Mouse (Mus musculus) midbrain, embryonic 13.5 days (tissue): Measurements from ENCODE around the gene Ppt2. TPM values are rescaled to one million over a fixed set of nuclear protein-coding genes. Genes with fewer than 3 reads are reported as not detected.

ENCODE experiments used
- ATAC-seq: fragments of 200-750 bp; cut with Nextera tagmentation; 2 replicates; pipeline ENCODE4 v1.8.0; 2017; ENCODE audit warnings: mild to moderate bottlenecking, moderate TSS enrichment, moderate library complexity
- H3K27ac ChIP-seq: fragments of 300-500 bp; sonication (generic); 2 replicates; pipeline ENCODE4 v1.5.1; 2015; ENCODE audit warnings: inconsistent platforms, mild to moderate bottlenecking, moderate library complexity
- H3K27me3 ChIP-seq: fragments of 300-500 bp; sonication (generic); 2 replicates; pipeline ENCODE4 v1.6.1; 2015; ENCODE audit warnings: mild to moderate bottlenecking, inconsistent platforms
- H3K36me3 ChIP-seq: fragments of 300-500 bp; sonication (generic); 2 replicates; pipeline ENCODE4 v1.6.1; 2015; ENCODE audit warnings: mild to moderate bottlenecking, inconsistent platforms
- H3K4me1 ChIP-seq: fragments of 300-500 bp; sonication (generic); replicated peaks from 2 replicates; pipeline ENCODE4 v1.6.1; 2015; ENCODE audit warnings: inconsistent platforms
- H3K4me2 ChIP-seq: fragments of 300-500 bp; sonication (generic); replicated peaks from 2 replicates; pipeline ENCODE4 v1.6.1; 2015; ENCODE audit warnings: moderate library complexity, mild to moderate bottlenecking, inconsistent platforms
- H3K4me3 ChIP-seq: fragments of 300-500 bp; sonication (generic); replicated peaks from 2 replicates; pipeline ENCODE4 v1.5.1; 2015; ENCODE audit warnings: mild to moderate bottlenecking, inconsistent platforms
- H3K9ac ChIP-seq: fragments of 300-500 bp; sonication (generic); replicated peaks from 2 replicates; pipeline ENCODE4 v1.6.1; 2015; ENCODE audit warnings: mild to moderate bottlenecking, inconsistent platforms
- H3K9me3 ChIP-seq: fragments of 300-500 bp; sonication (generic); 2 replicates; pipeline ENCODE4 v1.6.1; 2016; ENCODE audit warnings: mild to moderate bottlenecking, inconsistent platforms
- WGBS: fragments of 180-500 bp; shearing (Covaris S2); methylation state at CpG from one replicate; pipeline ENCODE4 v1.1.7; 2015; 5-methylcytosine and 5-hydroxymethylcytosine counted together
- polyA plus RNA-seq: library from polyadenylated mRNA; unstranded; fragments of >200 nt; fragmentation: Nextera tagmentation; extraction: Ambion mirVana; gene quantifications from 2 replicates; pipeline ENCODE4 v1.2.1, GENCODE M21; 2015

The Ppt2 gene
- polyA plus RNA-seq, 1 experiment from 2014 or later, result 23.3 TPM

- 82% methylated on average over 8 of the region's 8 CpGs for WGBS
- peaks cover 6% of the 10 kb centered on the region; the same call in 1 of the 2 replicates for H3K4me1 ChIP-seq
- H3K36me3 ChIP-seq, result no peaks in the 10 kb centered on the region
- no peak overlapping the region for H3K4me2 ChIP-seq
- no peak for ATAC-seq
- no peak overlapping the region for H3K4me3 ChIP-seq
- no peaks in the 10 kb centered on the region for H3K9me3 ChIP-seq
- peaks cover 41% of the 10 kb centered on the region for H3K27me3 ChIP-seq
- H3K9ac ChIP-seq, result no peak overlapping the region
- no peak overlapping the region for H3K27ac ChIP-seq
Measured at GRCm38 (mm10) chr17:34662978-34663377, 34.7 kb upstream of the Ppt2 start.

GRCm38 (mm10) chr17:34662468-34662867 lies 34.2 kb upstream of the Ppt2 start:
- Histone ChIP-seq H3K4me3 (no peak overlapping the region), H3K4me2 (no peak overlapping the region), H3K27ac (no peak overlapping the region), H3K9ac (no peak overlapping the region), H3K4me1 (peaks cover 6% of the 10 kb centered on the region; the same call in 1 of the 2 replicates), H3K27me3 (peaks cover 41% of the 10 kb centered on the region), H3K9me3 (no peaks in the 10 kb centered on the region), H3K36me3 (no peaks in the 10 kb centered on the region)
- WGBS, result 94% methylated on average over 1 of the region's 1 CpGs
- no peak for ATAC-seq

- Histone ChIP-seq H3K9me3 (no peaks in the 10 kb centered on the region), H3K4me2 (peak overlapping the region; percentile 22), H3K4me1 (peaks cover 6% of the 10 kb centered on the region), H3K9ac (no peak overlapping the region), H3K36me3 (no peaks in the 10 kb centered on the region), H3K27ac (no peak overlapping the region), H3K27me3 (peaks cover 41% of the 10 kb centered on the region), H3K4me3 (no peak overlapping the region)
- ATAC-seq, result no peak
- 10% methylated on average over 19 of the region's 19 CpGs for WGBS
Measured at GRCm38 (mm10) chr17:34661121-34661591, 32.8 kb upstream of the Ppt2 start.

GRCm38 (mm10) chr17:34660259-34660820 lies 32.0 kb upstream of the Ppt2 start:
- Histone ChIP-seq H3K4me3 (no peak overlapping the region), H3K27ac (no peak overlapping the region), H3K4me2 (no peak overlapping the region), H3K27me3 (peaks cover 41% of the 10 kb centered on the region), H3K9me3 (no peaks in the 10 kb centered on the region), H3K36me3 (0 out of 2 replicates have a peak, but pooled peaks cover under 1% of the 10 kb centered on the region), H3K9ac (no peak overlapping the region), H3K4me1 (peaks cover 6% of the 10 kb centered on the region)
- 42% methylated on average over 11 of the region's 11 CpGs for WGBS
- no peak for ATAC-seq

GRCm38 (mm10) chr17:34659897-34660214 lies 31.5 kb upstream of the Ppt2 start:
- ATAC-seq, result no peak
- Histone ChIP-seq H3K27ac (no peak overlapping the region), H3K9ac (no peak overlapping the region), H3K4me3 (no peak overlapping the region), H3K9me3 (no peaks in the 10 kb centered on the region), H3K4me1 (peaks cover 6% of the 10 kb centered on the region), H3K36me3 (peaks cover 5% of the 10 kb centered on the region; the same call in 1 of the 2 replicates), H3K27me3 (peaks cover 41% of the 10 kb centered on the region), H3K4me2 (no peak overlapping the region)
- 74% methylated on average over 3 of the region's 3 CpGs for WGBS

- no peak overlapping the region for H3K27ac ChIP-seq
- no peak overlapping the region for H3K4me3 ChIP-seq
- H3K4me1 ChIP-seq, result peaks cover 6% of the 10 kb centered on the region
- no peak overlapping the region for H3K4me2 ChIP-seq
- peaks cover 41% of the 10 kb centered on the region for H3K27me3 ChIP-seq
- H3K9me3 ChIP-seq, result no peaks in the 10 kb centered on the region
- H3K36me3 ChIP-seq, result peaks cover 9% of the 10 kb centered on the region
- no peak for ATAC-seq
- WGBS, result 70% methylated on average over 12 of the region's 12 CpGs
- H3K9ac ChIP-seq, result no peak overlapping the region
Measured at GRCm38 (mm10) chr17:34659181-34659896, 31.0 kb upstream of the Ppt2 start.

GRCm38 (mm10) chr17:34658591-34658990 lies 30.3 kb upstream of the Ppt2 start:
- ATAC-seq, result no peak
- no peak overlapping the region for H3K27ac ChIP-seq
- no peak overlapping the region for H3K4me2 ChIP-seq
- no peaks in the 10 kb centered on the region for H3K9me3 ChIP-seq
- no peak overlapping the region for H3K4me3 ChIP-seq
- 84% methylated on average over 3 of the region's 3 CpGs for WGBS
- peaks cover 6% of the 10 kb centered on the region for H3K4me1 ChIP-seq
- peaks cover 40% of the 10 kb centered on the region for H3K27me3 ChIP-seq
- H3K9ac ChIP-seq, result no peak overlapping the region
- peaks cover 14% of the 10 kb centered on the region for H3K36me3 ChIP-seq

GRCm38 (mm10) chr17:34658145-34658544 lies 29.8 kb upstream of the Ppt2 start:
- Histone ChIP-seq H3K27ac (no peak overlapping the region), H3K36me3 (peaks cover 19% of the 10 kb centered on the region), H3K4me3 (no peak overlapping the region), H3K4me2 (no peak overlapping the region), H3K9me3 (no peaks in the 10 kb centered on the region), H3K27me3 (peaks cover 36% of the 10 kb centered on the region), H3K9ac (no peak overlapping the region), H3K4me1 (peaks cover 6% of the 10 kb centered on the region)
- WGBS, result 90% methylated on average over 2 of the region's 2 CpGs
- no peak for ATAC-seq

- H3K9me3 ChIP-seq, result no peaks in the 10 kb centered on the region
- H3K9ac ChIP-seq, result no peak overlapping the region
- no peak overlapping the region for H3K4me2 ChIP-seq
- ATAC-seq, result no peak
- no peak overlapping the region for H3K27ac ChIP-seq
- peaks cover 28% of the 10 kb centered on the region for H3K36me3 ChIP-seq
- 40% methylated on average over 2 of the region's 2 CpGs for WGBS
- H3K4me1 ChIP-seq, result peaks cover 6% of the 10 kb centered on the region
- no peak overlapping the region for H3K4me3 ChIP-seq
- peaks cover 27% of the 10 kb centered on the region for H3K27me3 ChIP-seq
Measured at GRCm38 (mm10) chr17:34657271-34657670, 29.0 kb upstream of the Ppt2 start.

GRCm38 (mm10) chr17:34656666-34657065 lies 28.4 kb upstream of the Ppt2 start:
- Histone ChIP-seq H3K4me2 (no peak overlapping the region), H3K27me3 (peaks cover 27% of the 10 kb centered on the region), H3K36me3 (peaks cover 34% of the 10 kb centered on the region), H3K4me3 (no peak overlapping the region), H3K9me3 (no peaks in the 10 kb centered on the region), H3K9ac (0 out of 2 replicates have a peak overlapping the region, but pooled peaks have one; percentile 1), H3K27ac (no peak overlapping the region), H3K4me1 (peaks cover 6% of the 10 kb centered on the region)
- 38% methylated on average over 8 of the region's 8 CpGs for WGBS
- ATAC-seq, result no peak

GRCm38 (mm10) chr17:34655581-34655991 lies 27.3 kb upstream of the Ppt2 start:
- no peaks in the 10 kb centered on the region; the same call in 1 of the 2 replicates for H3K4me1 ChIP-seq
- peaks cover 17% of the 10 kb centered on the region for H3K27me3 ChIP-seq
- peak overlapping the region; percentile 4; the same call in 1 of the 2 replicates for H3K27ac ChIP-seq
- 73% methylated on average over 4 of the region's 4 CpGs for WGBS
- ATAC-seq, result peak; percentile 18; the same call in 1 of the 2 replicates
- H3K4me2 ChIP-seq, result no peak overlapping the region
- H3K4me3 ChIP-seq, result no peak overlapping the region
- no peak overlapping the region for H3K9ac ChIP-seq
- no peaks in the 10 kb centered on the region for H3K9me3 ChIP-seq
- H3K36me3 ChIP-seq, result peaks cover 44% of the 10 kb centered on the region

GRCm38 (mm10) chr17:34655160-34655559 lies 26.9 kb upstream of the Ppt2 start:
- peak; percentile 2; the same call in 1 of the 2 replicates for ATAC-seq
- Histone ChIP-seq H3K9ac (no peak overlapping the region), H3K27me3 (peaks cover 12% of the 10 kb centered on the region), H3K36me3 (peaks cover 49% of the 10 kb centered on the region), H3K4me2 (no peak overlapping the region), H3K4me3 (no peak overlapping the region), H3K27ac (peak overlapping the region; percentile 4; the same call in 1 of the 2 replicates), H3K9me3 (no peaks in the 10 kb centered on the region), H3K4me1 (no peaks in the 10 kb centered on the region; the same call in 1 of the 2 replicates)
- WGBS, result 84% methylated on average over 7 of the region's 7 CpGs
